Mouse (Mus musculus) adrenal gland (tissue): ENCODE results near the gene Olfr1121.
"Not testable (repeated sequence)": the region's sequence is repeated elsewhere in the genome, so short reads cannot be mapped to it uniquely, and the experiment has no call there.

Experiments
- intact Hi-C: fragments of 180-260 bp; cut with DNase I; formaldehyde crosslinking; loops from one replicate; pipeline ENCODE4 v1.15.1; 2025
- long read RNA-seq, 2 experiments: library from polyadenylated mRNA; unstranded; transcript quantifications; one replicate each; pipeline ENCODE4 v2.0.0; 2020; ENCODE audit warnings: borderline replicate concordance in 1 of 2; ENCODE audit not compliant: insufficient replicate concordance in 1 of 2

The Olfr1121 gene
- long read RNA-seq, experiment 1 = 0 reads
- long read RNA-seq, experiment 2 = 0 reads

- intact Hi-C loops = no loop called here
These were observed at the start of gene Olfr1121 for GRCm38 (mm10) chr2:87369595-87369994. TSS of gene Olfr1121 (plus strand) at chr2:87369895.

- intact Hi-C loops = no loop called here
These were observed 15.2 kb upstream of the Olfr1121 start, which contains the start of gene Olfr1120 for GRCm38 (mm10) chr2:87354515-87354914. TSS of gene Olfr1120 (plus strand) at chr2:87354815.

GRCm38 (mm10) chr2:87360121-87360520 lies 9.6 kb upstream of the Olfr1121 start:
- intact Hi-C loops = not testable (repeated sequence)

GRCm38 (mm10) chr2:87371726-87372125 lies 2.0 kb downstream of the Olfr1121 start:
- intact Hi-C loops = no loop called here

- intact Hi-C loops = no loop called here
These were observed 14.2 kb downstream of the Olfr1121 start for GRCm38 (mm10) chr2:87383935-87384334.

GRCm38 (mm10) chr2:87385549-87385948 lies 15.9 kb downstream of the Olfr1121 start, which contains the start of gene Olfr1122:
TSS of gene Olfr1122 (plus strand) at chr2:87385849.
- intact Hi-C loops = no loop called here

- intact Hi-C loops = not testable (repeated sequence)
These were observed 23.9 kb downstream of the Olfr1121 start for GRCm38 (mm10) chr2:87393605-87394004.

- intact Hi-C loops = not testable (repeated sequence)
These were observed 25.0 kb downstream of the Olfr1121 start for GRCm38 (mm10) chr2:87394686-87395085.

- intact Hi-C loops = no loop called here
These were observed 46.6 kb downstream of the Olfr1121 start, which contains the start of gene Olfr1123 for GRCm38 (mm10) chr2:87416335-87416734. TSS of gene Olfr1123 (plus strand) at chr2:87416635.
